Mouse (Mus musculus) common myeloid progenitor, adult 5-6 weeks (primary cell): ENCODE data around the gene Sdhaf1. TPM values are rescaled to one million over a fixed set of nuclear protein-coding genes. Genes with fewer than 3 reads are reported as not detected.
A peak's percentile ranks its signal among the peaks of the same experiment; 100 is the strongest.

Experiments
- ATAC-seq: replicated peaks from 2 replicates; pipeline ENCODE4 v1.8.0; 2016; ENCODE audit warnings: low read depth, mild to moderate bottlenecking, moderate TSS enrichment, inconsistent platforms; ENCODE audit not compliant: poor library complexity, severe bottlenecking
- total RNA-seq: library from RNA; stranded (forward); fragments of 200-1000, 187-1606 nt; gene quantifications from 2 replicates; pipeline ENCODE4 v1.2.3, GENCODE M21; 2017

Sdhaf1 gene
- 10.8 and 11.0 TPM in 2 replicates for total RNA-seq

GRCm38 (mm10) chr7:30323795-30324194, at the start of gene Sdhaf1:
Gene Sdhaf1, minus strand, starts transcription at chr7:30323895.
- ATAC-seq, result no peak

GRCm38 (mm10) chr7:30367466-30367865, 43.8 kb upstream of the Sdhaf1 start:
- no peak for ATAC-seq

- no peak for ATAC-seq
These were observed 39.6 kb upstream of the Sdhaf1 start for GRCm38 (mm10) chr7:30363344-30363738.

- no peak for ATAC-seq
These were observed 39.1 kb upstream of the Sdhaf1 start, which contains the start of gene Lrfn3 for GRCm38 (mm10) chr7:30362652-30363343. Gene Lrfn3, minus strand, starts transcription at chr7:30362772.

- ATAC-seq, result no peak
These were observed 36.3 kb upstream of the Sdhaf1 start for GRCm38 (mm10) chr7:30360028-30360427.

- ATAC-seq, result no peak
These were observed 35.7 kb upstream of the Sdhaf1 start for GRCm38 (mm10) chr7:30359276-30359865.

GRCm38 (mm10) chr7:30358378-30359186, 34.9 kb upstream of the Sdhaf1 start:
- ATAC-seq, result no peak

- no peak for ATAC-seq
These were observed 30.4 kb upstream of the Sdhaf1 start for GRCm38 (mm10) chr7:30354059-30354458.

- peak; percentile 74 for ATAC-seq
These were observed 29.7 kb upstream of the Sdhaf1 start for GRCm38 (mm10) chr7:30353279-30353822.

GRCm38 (mm10) chr7:30347828-30348227, 24.1 kb upstream of the Sdhaf1 start:
- peak; percentile 88 for ATAC-seq

GRCm38 (mm10) chr7:30346635-30347379, 23.1 kb upstream of the Sdhaf1 start:
- peak; percentile 86 for ATAC-seq

- ATAC-seq, result no peak
These were observed 15.9 kb upstream of the Sdhaf1 start for GRCm38 (mm10) chr7:30339432-30340109.

- peak; percentile 64 for ATAC-seq
These were observed 12.7 kb upstream of the Sdhaf1 start for GRCm38 (mm10) chr7:30336384-30336783.

GRCm38 (mm10) chr7:30335688-30336087, 12.0 kb upstream of the Sdhaf1 start:
- ATAC-seq, result no peak

- ATAC-seq, result no peak
These were observed 10.9 kb upstream of the Sdhaf1 start for GRCm38 (mm10) chr7:30334563-30334962.

- ATAC-seq, result peak; percentile 24
These were observed 9.7 kb upstream of the Sdhaf1 start for GRCm38 (mm10) chr7:30333436-30333835.

- ATAC-seq, result peak; percentile 28; the same call in 1 of the 2 replicates
These were observed 9.0 kb upstream of the Sdhaf1 start for GRCm38 (mm10) chr7:30332622-30333259.

GRCm38 (mm10) chr7:30331887-30332286, 8.2 kb upstream of the Sdhaf1 start:
- ATAC-seq, result peak; percentile 80

- ATAC-seq, result no peak
These were observed 4.7 kb upstream of the Sdhaf1 start for GRCm38 (mm10) chr7:30328379-30328778.
